Mouse (Mus musculus) testis, postnatal 14 days (tissue): Measurements from ENCODE around the gene Ffar3.
A peak's percentile ranks its signal among the peaks of the same experiment; 100 is the strongest.
"Not testable (repeated sequence)": the region's sequence is repeated elsewhere in the genome, so short reads cannot be mapped to it uniquely, and the experiment has no call there.

Experiments used
- DNase-seq: peaks from one replicate; pipeline ENCODE4 v3.0.0; 2021; ENCODE audit warnings: low spot score

Ffar3 gene

GRCm38 (mm10) chr7:30844676-30845297, 11.2 kb downstream of the Ffar3 start:
- DNase-seq = no peak

- no peak for DNase-seq
Observed at GRCm38 (mm10) chr7:30842092-30842491, 13.9 kb downstream of the Ffar3 start.

GRCm38 (mm10) chr7:30841379-30841778, 14.6 kb downstream of the Ffar3 start:
- no peak for DNase-seq

GRCm38 (mm10) chr7:30840306-30840705, 15.7 kb downstream of the Ffar3 start:
- peak; percentile 35 for DNase-seq

GRCm38 (mm10) chr7:30837277-30837676, 18.7 kb downstream of the Ffar3 start:
- no peak for DNase-seq

GRCm38 (mm10) chr7:30832684-30833083, 23.3 kb downstream of the Ffar3 start:
- not testable (repeated sequence) for DNase-seq

GRCm38 (mm10) chr7:30832261-30832660, 23.7 kb downstream of the Ffar3 start:
- no peak for DNase-seq

GRCm38 (mm10) chr7:30829428-30829827, 26.6 kb downstream of the Ffar3 start:
- DNase-seq = no peak

GRCm38 (mm10) chr7:30828871-30829270, 27.1 kb downstream of the Ffar3 start:
- not testable (repeated sequence) for DNase-seq

- DNase-seq = no peak
Observed at GRCm38 (mm10) chr7:30826660-30827059, 29.3 kb downstream of the Ffar3 start.

- no peak for DNase-seq
Observed at GRCm38 (mm10) chr7:30824306-30824705, 31.7 kb downstream of the Ffar3 start.

- DNase-seq = no peak
Observed at GRCm38 (mm10) chr7:30823675-30824074, 32.3 kb downstream of the Ffar3 start, which contains the start of gene Ffar2. TSS of gene Ffar2 (minus strand) at chr7:30823775.

- no peak for DNase-seq
Observed at GRCm38 (mm10) chr7:30821532-30821931, 34.4 kb downstream of the Ffar3 start.

- DNase-seq = no peak
Observed at GRCm38 (mm10) chr7:30820854-30821445, 35.0 kb downstream of the Ffar3 start.

- no peak for DNase-seq
Observed at GRCm38 (mm10) chr7:30820131-30820530, 35.8 kb downstream of the Ffar3 start.

- DNase-seq = no peak
Observed at GRCm38 (mm10) chr7:30812291-30812807, 43.6 kb downstream of the Ffar3 start.

GRCm38 (mm10) chr7:30811757-30812290, 44.2 kb downstream of the Ffar3 start:
- no peak for DNase-seq

GRCm38 (mm10) chr7:30810319-30810718, 45.7 kb downstream of the Ffar3 start:
- DNase-seq = peak; percentile 27

- peak; percentile 57 for DNase-seq
Observed at GRCm38 (mm10) chr7:30805924-30806323, 50.1 kb downstream of the Ffar3 start.
